Mouse (Mus musculus) lung, embryonic 14.5 days (tissue): Measurements from ENCODE around the gene Pip5k1b. TPM values are rescaled to one million over a fixed set of nuclear protein-coding genes. Genes with fewer than 3 reads are reported as not detected.

ENCODE experiments used
- ATAC-seq: fragments of 200-750 bp; cut with Nextera tagmentation; 2 replicates; pipeline ENCODE4 v1.8.0; 2017; ENCODE audit warnings: mild to moderate bottlenecking, moderate TSS enrichment, moderate library complexity; ENCODE audit not compliant: insufficient read depth
- DNase-seq: peaks from one replicate; pipeline ENCODE4 v3.0.0-alpha.2; 2015
- H3K27ac ChIP-seq: fragments of 300-500 bp; sonication (generic); 2 replicates; pipeline ENCODE4 v1.5.1; 2014; ENCODE audit warnings: low read depth, mild to moderate bottlenecking, moderate library complexity
- H3K27me3 ChIP-seq: fragments of 300-500 bp; sonication (generic); 2 replicates; pipeline ENCODE4 v1.6.1; 2014; ENCODE audit warnings: low read length, control low read depth; ENCODE audit not compliant: insufficient read depth
- H3K36me3 ChIP-seq: fragments of 300-500 bp; sonication (generic); 2 replicates; pipeline ENCODE4 v1.6.1; 2014; ENCODE audit warnings: control low read depth; ENCODE audit not compliant: insufficient read depth
- H3K4me1 ChIP-seq: fragments of 300-500 bp; sonication (generic); 2 replicates; pipeline ENCODE4 v1.6.1; 2014; ENCODE audit warnings: antibody characterized with exemption, control low read depth; ENCODE audit not compliant: insufficient read depth
- H3K4me2 ChIP-seq: fragments of 300-500 bp; sonication (generic); 2 replicates; pipeline ENCODE4 v1.6.1; 2014; ENCODE audit warnings: mild to moderate bottlenecking
- H3K4me3 ChIP-seq: fragments of 300-500 bp; sonication (generic); 2 replicates; pipeline ENCODE4 v1.5.1; 2014; ENCODE audit warnings: low read depth, low read length
- H3K9ac ChIP-seq: fragments of 300-500 bp; sonication (generic); 2 replicates; pipeline ENCODE4 v1.6.1; 2014
- H3K9me3 ChIP-seq: fragments of 300-500 bp; sonication (generic); 2 replicates; pipeline ENCODE4 v1.6.1; 2016; ENCODE audit warnings: low read depth, low read length, control low read depth
- CTCF ChIP-seq: IDR thresholded peaks from 2 replicates; pipeline ENCODE4 v1.5.1; 2016; ENCODE audit warnings: antibody characterized with exemption, low read depth
- WGBS: fragments of 180-500 bp; shearing (Covaris S2); extraction: QIAGEN DNeasy Blood & Tissue Kit; methylation state at CpG from one replicate; pipeline ENCODE4 v1.1.7; 2014; 5-methylcytosine and 5-hydroxymethylcytosine counted together
- polyA plus RNA-seq: library from polyadenylated mRNA; unstranded; fragments of >200 nt; fragmentation: Nextera tagmentation; extraction: Ambion mirVana; gene quantifications from 2 replicates; pipeline ENCODE4 v1.2.1, GENCODE M21; 2014

Pip5k1b gene
- polyA plus RNA-seq, 1 experiment from 2014 or later, result 2.6 TPM

- no peaks in the 10 kb centered on the region for H3K27me3 ChIP-seq
- TF ChIP-seq CTCF, result no peak
- H3K4me3 ChIP-seq, result no peak overlapping the region
- H3K9me3 ChIP-seq, result no peaks in the 10 kb centered on the region
- DNase-seq (no peak), ATAC-seq (no peak)
- H3K9ac ChIP-seq, result no peak overlapping the region
- H3K4me1 ChIP-seq, result no peaks in the 10 kb centered on the region
- H3K36me3 ChIP-seq, result no peaks in the 10 kb centered on the region
- H3K27ac ChIP-seq, result no peak overlapping the region
- no peak overlapping the region for H3K4me2 ChIP-seq
- whole genome bisulfite sequencing, result 78% methylated on average over 9 of the region's 9 CpGs
Observed at GRCm38 (mm10) chr19:24416975-24417658, 138.6 kb downstream of the Pip5k1b start.

GRCm38 (mm10) chr19:24415778-24416621 lies 139.7 kb downstream of the Pip5k1b start:
- Histone ChIP-seq H3K4me2 (no peak overlapping the region), H3K4me3 (no peak overlapping the region), H3K36me3 (no peaks in the 10 kb centered on the region), H3K27me3 (no peaks in the 10 kb centered on the region), H3K9me3 (no peaks in the 10 kb centered on the region), H3K4me1 (no peaks in the 10 kb centered on the region), H3K9ac (no peak overlapping the region), H3K27ac (no peak overlapping the region)
- peak; percentile 11 for DNase-seq
- TF ChIP-seq CTCF, result no peak
- ATAC-seq, result no peak
- WGBS, result 54% methylated on average over 8 of the region's 8 CpGs

GRCm38 (mm10) chr19:24408863-24409564 lies 146.7 kb downstream of the Pip5k1b start:
- Histone ChIP-seq H3K4me1 (no peaks in the 10 kb centered on the region), H3K27ac (no peak overlapping the region), H3K9ac (no peak overlapping the region), H3K9me3 (no peaks in the 10 kb centered on the region), H3K4me3 (no peak overlapping the region), H3K36me3 (no peaks in the 10 kb centered on the region), H3K4me2 (no peak overlapping the region), H3K27me3 (no peaks in the 10 kb centered on the region)
- DNase-seq, result no peak
- WGBS, result 78% methylated on average over 11 of the region's 11 CpGs
- no peak for TF ChIP-seq CTCF
- ATAC-seq, result no peak

- H3K27ac ChIP-seq, result no peak overlapping the region
- no peak overlapping the region for H3K4me3 ChIP-seq
- H3K4me2 ChIP-seq, result no peak overlapping the region
- H3K36me3 ChIP-seq, result no peaks in the 10 kb centered on the region
- ATAC-seq, result no peak
- no peak for DNase-seq
- WGBS, result 88% methylated on average over 3 of the region's 3 CpGs
- H3K9ac ChIP-seq, result no peak overlapping the region
- no peaks in the 10 kb centered on the region for H3K27me3 ChIP-seq
- H3K9me3 ChIP-seq, result no peaks in the 10 kb centered on the region
- H3K4me1 ChIP-seq, result no peaks in the 10 kb centered on the region
- TF ChIP-seq CTCF, result no peak
Observed at GRCm38 (mm10) chr19:24404716-24405115, 151.0 kb downstream of the Pip5k1b start.

GRCm38 (mm10) chr19:24403245-24403644 lies 152.4 kb downstream of the Pip5k1b start:
- DNase-seq, result no peak
- Histone ChIP-seq H3K27me3 (no peaks in the 10 kb centered on the region), H3K9ac (no peak overlapping the region), H3K36me3 (no peaks in the 10 kb centered on the region), H3K4me2 (no peak overlapping the region), H3K4me3 (no peak overlapping the region), H3K27ac (no peak overlapping the region), H3K4me1 (no peaks in the 10 kb centered on the region), H3K9me3 (no peaks in the 10 kb centered on the region)
- TF ChIP-seq CTCF, result no peak
- WGBS, result 93% methylated on average over 6 of the region's 6 CpGs
- no peak for ATAC-seq

GRCm38 (mm10) chr19:24393920-24394319 lies 161.8 kb downstream of the Pip5k1b start:
- ATAC-seq (no peak), DNase-seq (no peak)
- no peak overlapping the region for H3K4me3 ChIP-seq
- H3K4me1 ChIP-seq, result no peaks in the 10 kb centered on the region
- WGBS, result 67% methylated on average over 2 of the region's 2 CpGs
- H3K9ac ChIP-seq, result no peak overlapping the region
- H3K27me3 ChIP-seq, result no peaks in the 10 kb centered on the region
- no peak overlapping the region for H3K27ac ChIP-seq
- H3K36me3 ChIP-seq, result no peaks in the 10 kb centered on the region
- H3K4me2 ChIP-seq, result no peak overlapping the region
- H3K9me3 ChIP-seq, result no peaks in the 10 kb centered on the region
- TF ChIP-seq CTCF, result no peak
